Mouse (Mus musculus) heart, postnatal 0 days (tissue): Measurements from ENCODE around the gene Gpr62.

Source experiments
- CTCF ChIP-seq: IDR thresholded peaks from 2 replicates; pipeline ENCODE4 v1.5.1; 2016; ENCODE audit warnings: antibody characterized with exemption, control low read depth, low read depth
- EP300 ChIP-seq: IDR thresholded peaks from 2 replicates; pipeline ENCODE4 v1.6.1; 2016; ENCODE audit warnings: antibody characterized with exemption, low read depth

DNA sequence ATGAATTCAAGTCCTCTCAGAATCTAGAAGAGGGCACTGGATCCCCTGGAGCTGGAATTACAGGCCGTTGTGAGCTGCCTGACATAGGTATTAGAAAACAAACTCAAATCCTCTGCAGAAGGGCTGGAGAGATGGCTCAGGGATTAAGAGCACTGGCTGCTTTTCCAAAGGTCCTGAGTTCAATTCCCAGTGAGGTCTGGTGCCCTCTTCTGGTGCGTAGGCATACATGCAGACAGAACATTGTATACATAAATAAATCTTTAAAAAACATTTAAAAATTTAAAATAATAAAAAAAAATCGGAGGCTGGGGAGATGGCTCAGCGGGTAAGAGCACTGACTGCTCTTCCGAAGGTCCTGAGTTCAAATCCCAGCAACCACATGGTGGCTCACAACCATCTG lies 23.1 kb downstream of the Gpr62 start:
- TF ChIP-seq CTCF (peak; percentile 29), EP300 (no peak)
